Mouse (Mus musculus) thymus, adult 2 months (tissue): ENCODE results near the gene Vps18. TPM values are rescaled to one million over a fixed set of nuclear protein-coding genes. Genes with fewer than 3 reads are reported as not detected.

Experiments used
- DNase-seq: peaks from one replicate; pipeline ENCODE4 v3.0.0; 2021
- H3K27ac ChIP-seq: fragments of 200-500 bp; 2 replicates; pipeline ENCODE4 v1.5.1; 2012; ENCODE audit warnings: low read length, control low read depth; ENCODE audit not compliant: control insufficient read depth, insufficient read depth
- H3K27me3 ChIP-seq: fragments of 200-500 bp; 2 replicates; pipeline ENCODE4 v1.6.1; 2012; ENCODE audit warnings: mild to moderate bottlenecking, low read length, moderate library complexity, mixed read lengths; ENCODE audit not compliant: control insufficient read depth, insufficient read depth
- H3K36me3 ChIP-seq: fragments of 200-500 bp; 2 replicates; pipeline ENCODE4 v1.6.1; 2012; ENCODE audit warnings: mild to moderate bottlenecking, low read length, moderate library complexity; ENCODE audit not compliant: control insufficient read depth, insufficient read depth
- H3K4me1 ChIP-seq: fragments of 200-500 bp; replicated peaks from 2 replicates; pipeline ENCODE4 v1.6.1; 2012; ENCODE audit warnings: low read length; ENCODE audit not compliant: control insufficient read depth, insufficient read depth
- H3K4me3 ChIP-seq: fragments of 200-500 bp; 2 replicates; pipeline ENCODE4 v1.5.1; 2012; ENCODE audit warnings: mild to moderate bottlenecking, low read length, control low read depth, moderate library complexity; ENCODE audit not compliant: control insufficient read depth, insufficient read depth
- CTCF ChIP-seq: fragments of 200-500 bp; IDR thresholded peaks from 2 replicates; pipeline ENCODE4 v1.5.1; 2012; ENCODE audit warnings: mild to moderate bottlenecking, control low read depth, low read length, moderate library complexity, borderline replicate concordance; ENCODE audit not compliant: control insufficient read depth, poor library complexity, insufficient read depth; ENCODE audit errors: extremely low read depth
- POLR2A ChIP-seq: fragments of 200-500 bp; IDR thresholded peaks from 2 replicates; pipeline ENCODE4 v1.6.1; 2012; ENCODE audit warnings: mild to moderate bottlenecking, low read length, control low read depth, moderate library complexity; ENCODE audit not compliant: control insufficient read depth, poor library complexity, insufficient read depth; ENCODE audit errors: extremely low read depth
- WGBS: fragments of 180-500 bp; shearing (Covaris S2); methylation state at CpG from one replicate; pipeline ENCODE4 v1.1.7; 2018; 5-methylcytosine and 5-hydroxymethylcytosine counted together
- polyA plus RNA-seq: library from polyadenylated mRNA; depleted of rRNA; stranded (reverse); fragments of >200 nt; gene quantifications from 2 replicates; pipeline ENCODE4 v1.2.3, GENCODE M21; 2012

The Vps18 gene
- polyA plus RNA-seq, 1 experiment: 28.4 TPM

DNA sequence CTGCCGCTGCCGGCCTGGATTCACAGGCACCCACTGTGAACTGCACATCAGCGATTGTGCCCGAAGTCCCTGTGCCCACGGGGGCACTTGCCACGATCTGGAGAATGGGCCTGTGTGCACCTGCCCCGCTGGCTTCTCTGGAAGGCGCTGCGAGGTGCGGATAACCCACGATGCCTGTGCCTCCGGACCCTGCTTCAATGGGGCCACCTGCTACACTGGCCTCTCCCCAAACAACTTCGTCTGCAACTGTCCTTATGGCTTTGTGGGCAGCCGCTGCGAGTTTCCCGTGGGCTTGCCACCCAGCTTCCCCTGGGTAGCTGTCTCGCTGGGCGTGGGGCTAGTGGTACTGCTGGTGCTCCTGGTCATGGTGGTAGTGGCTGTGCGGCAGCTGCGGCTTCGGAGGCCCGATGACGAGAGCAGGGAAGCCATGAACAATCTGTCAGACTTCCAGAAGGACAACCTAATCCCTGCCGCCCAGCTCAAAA, 43.7 kb downstream of the Vps18 start:
- TF ChIP-seq CTCF (no peak), POLR2A (no peak)
- H3K27me3 ChIP-seq: no peaks in the 10 kb centered on the region
- H3K27ac ChIP-seq: no peak overlapping the region
- no peaks in the 10 kb centered on the region for H3K36me3 ChIP-seq
- H3K4me3 ChIP-seq: no peak overlapping the region
- no peak for DNase-seq
- peaks cover 18% of the 10 kb centered on the region for H3K4me1 ChIP-seq
- WGBS: 79% methylated on average over 24 of the region's 24 CpGs

DNA sequence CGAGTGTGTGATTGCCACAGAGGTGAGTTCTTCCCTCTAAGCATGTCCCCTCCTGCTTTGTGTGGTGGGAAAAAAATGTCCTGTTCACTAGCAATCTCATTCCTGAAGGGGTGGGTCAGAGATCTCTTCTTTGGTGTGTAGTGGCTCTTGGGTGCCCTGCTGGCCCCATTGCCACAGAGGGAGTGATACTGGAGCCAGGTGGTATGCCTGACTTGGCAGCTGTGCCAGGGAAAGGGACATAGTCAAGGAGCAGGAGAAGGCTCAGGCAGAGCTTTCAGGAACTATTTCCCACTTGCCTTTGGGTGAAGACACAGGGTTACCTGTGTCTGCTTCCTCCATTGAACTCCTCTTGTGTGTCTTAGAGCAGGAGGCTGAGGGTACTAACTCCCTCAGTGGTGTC, 45.6 kb downstream of the Vps18 start:
- H3K27me3 ChIP-seq: no peaks in the 10 kb centered on the region
- H3K36me3 ChIP-seq: no peaks in the 10 kb centered on the region
- TF ChIP-seq CTCF: no peak
- no peak for TF ChIP-seq POLR2A
- WGBS: 93% methylated on average over 1 of the region's 1 CpGs
- no peak for DNase-seq
- peaks cover 26% of the 10 kb centered on the region for H3K4me1 ChIP-seq
- H3K4me3 ChIP-seq: no peak overlapping the region
- no peak overlapping the region for H3K27ac ChIP-seq

DNA sequence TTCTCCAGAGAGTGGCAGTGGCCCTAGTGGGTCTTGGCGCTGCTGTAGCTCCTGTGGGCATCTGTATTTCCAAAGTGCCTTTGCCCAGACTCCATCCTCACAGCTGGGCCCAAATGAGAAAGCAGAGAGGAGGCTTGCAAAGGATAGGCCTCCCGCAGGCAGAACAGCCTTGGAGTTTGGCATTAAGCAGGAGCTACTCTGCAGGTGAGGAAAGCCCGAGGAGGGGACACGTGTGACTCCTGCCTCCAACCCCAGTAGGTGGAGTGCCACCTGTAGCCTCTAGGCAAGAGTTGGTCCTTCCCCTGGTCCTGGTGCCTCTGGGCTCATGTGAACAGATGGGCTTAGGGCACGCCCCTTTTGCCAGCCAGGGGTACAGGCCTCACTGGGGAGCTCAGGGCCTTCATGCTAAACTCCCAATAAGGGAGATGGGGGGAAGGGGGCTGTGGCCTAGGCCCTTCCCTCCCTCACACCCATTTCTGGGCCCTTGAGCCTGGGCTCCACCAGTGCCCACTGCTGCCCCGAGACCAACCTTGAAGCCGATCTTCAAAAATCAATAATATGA, 46.5 kb downstream of the Vps18 start:
- TF ChIP-seq POLR2A (no peak), CTCF (no peak)
- peaks cover 26% of the 10 kb centered on the region for H3K4me1 ChIP-seq
- H3K27me3 ChIP-seq: no peaks in the 10 kb centered on the region
- H3K27ac ChIP-seq: no peak overlapping the region
- no peak for DNase-seq
- 92% methylated on average over 7 of the region's 7 CpGs for WGBS
- H3K4me3 ChIP-seq: no peak overlapping the region
- no peaks in the 10 kb centered on the region for H3K36me3 ChIP-seq

DNA sequence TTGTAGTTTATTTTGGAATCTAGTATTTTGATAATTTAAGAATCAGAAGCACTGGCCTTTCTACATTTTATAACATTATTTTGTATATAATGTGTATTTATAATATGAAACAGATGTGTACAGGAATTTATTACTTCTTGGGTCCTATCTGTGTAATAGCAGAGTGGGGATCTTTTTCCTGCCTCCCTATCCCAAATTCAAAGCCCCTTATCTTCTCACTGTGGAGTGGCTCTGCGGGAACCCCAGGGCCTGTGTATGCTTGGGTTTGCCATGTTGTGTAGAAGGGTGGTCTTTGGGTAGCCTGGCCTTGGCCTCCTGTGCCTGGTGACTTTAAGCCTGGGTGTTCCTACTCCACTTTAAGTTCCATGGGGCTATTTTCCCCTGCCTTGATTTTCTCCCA, 47.0 kb downstream of the Vps18 start:
- no peak for TF ChIP-seq POLR2A
- TF ChIP-seq CTCF: no peak
- peaks cover 26% of the 10 kb centered on the region for H3K4me1 ChIP-seq
- no peak overlapping the region for H3K4me3 ChIP-seq
- DNase-seq: no peak
- WGBS: 100% methylated on average over 1 of the region's 1 CpGs
- H3K36me3 ChIP-seq: no peaks in the 10 kb centered on the region
- H3K27me3 ChIP-seq: no peaks in the 10 kb centered on the region
- H3K27ac ChIP-seq: no peak overlapping the region

DNA sequence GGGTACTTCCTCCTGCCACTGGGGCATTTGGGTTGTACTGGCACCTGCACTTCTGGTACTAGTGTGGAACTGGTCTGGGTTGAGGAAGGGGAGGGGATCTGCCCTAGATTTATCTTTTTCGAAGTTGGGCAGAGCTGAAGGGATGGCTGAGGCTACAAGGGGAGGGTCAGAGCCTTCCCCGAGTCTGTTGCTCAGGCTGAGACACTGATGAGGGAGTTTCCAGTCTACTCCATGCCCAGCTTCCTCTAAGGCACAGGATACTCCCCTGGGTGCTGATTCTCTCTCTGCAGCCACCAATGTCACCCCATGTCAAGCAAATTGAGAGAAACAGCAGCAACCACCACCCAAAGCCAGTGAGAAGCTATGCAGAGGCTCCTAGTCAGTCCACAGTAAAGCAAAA, 47.5 kb downstream of the Vps18 start:
- Histone ChIP-seq H3K27me3 (no peaks in the 10 kb centered on the region), H3K27ac (peak overlapping the region; percentile 52), H3K4me3 (no peak overlapping the region), H3K36me3 (no peaks in the 10 kb centered on the region), H3K4me1 (peaks cover 26% of the 10 kb centered on the region)
- TF ChIP-seq CTCF: no peak
- no peak for TF ChIP-seq POLR2A
- no peak for DNase-seq
- 22% methylated on average over 2 of the region's 2 CpGs for WGBS

DNA sequence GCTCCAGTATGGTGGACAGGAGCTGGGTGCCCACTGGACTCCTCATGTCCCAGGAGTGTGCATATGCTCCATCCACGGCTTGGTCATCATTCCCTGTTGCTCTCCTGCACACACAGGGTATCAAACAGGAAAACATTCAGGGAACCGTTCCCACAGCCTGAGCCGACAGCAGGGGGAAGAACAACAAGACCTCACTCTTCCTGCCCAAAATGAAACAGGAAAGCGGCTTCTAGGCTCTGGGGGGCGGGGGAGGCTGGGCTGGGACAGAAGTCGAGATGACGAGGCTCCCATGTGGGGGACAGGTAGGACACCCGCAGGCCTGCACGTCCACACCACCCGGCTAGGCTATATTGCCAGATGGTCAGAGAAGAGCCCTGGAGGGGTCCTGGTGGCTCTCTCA, 47.9 kb downstream of the Vps18 start:
- Histone ChIP-seq H3K27me3 (no peaks in the 10 kb centered on the region), H3K36me3 (no peaks in the 10 kb centered on the region), H3K4me3 (no peak overlapping the region), H3K27ac (peak overlapping the region; percentile 59), H3K4me1 (peaks cover 26% of the 10 kb centered on the region)
- no peak for TF ChIP-seq POLR2A
- TF ChIP-seq CTCF: no peak
- WGBS: 7% methylated on average over 10 of the region's 10 CpGs
- DNase-seq: peak; percentile 28
